Mouse (Mus musculus) MEL (cell line): ENCODE results near the gene Soga1. TPM values are rescaled to one million over a fixed set of nuclear protein-coding genes. Genes with fewer than 3 reads are reported as not detected.

Experiments used
- DNase-seq: peaks from one replicate; pipeline ENCODE4 v3.0.0; 2011; ENCODE audit warnings: low read depth, low spot score
- H3K27ac ChIP-seq: 2 replicates; pipeline ENCODE4 v1.5.1; 2012; ENCODE audit warnings: low read depth, mild to moderate bottlenecking, control low read depth, low read length, moderate library complexity; ENCODE audit not compliant: control insufficient read depth
- H3K27me3 ChIP-seq, 2 experiments: fragments of 150-350 bp in 1 of 2; sonication (generic) in 1 of 2; 2 replicates each; pipeline ENCODE4 v1.6.1; 2012; ENCODE audit warnings: low read length in 2 of 2, mild to moderate bottlenecking in 2 of 2, improper control_type of control experiment in 1 of 2, moderate library complexity in 1 of 2; ENCODE audit not compliant: insufficient read depth in 2 of 2, control insufficient read depth in 1 of 2
- H3K36me3 ChIP-seq, 2 experiments: 2 replicates each; pipeline ENCODE4 v1.6.1; 2012 to 2014; ENCODE audit warnings: low read length in 2 of 2, improper control_type of control experiment in 1 of 2, inconsistent platforms in 1 of 2, mild to moderate bottlenecking in 1 of 2; ENCODE audit not compliant: insufficient read depth in 2 of 2, control insufficient read depth in 1 of 2
- H3K4me1 ChIP-seq, 2 experiments: fragments of 150-350 bp in 1 of 2; sonication (generic) in 1 of 2; 2 replicates each; pipeline ENCODE4 v1.6.1; 2012; ENCODE audit warnings: low read length in 2 of 2, improper control_type of control experiment in 1 of 2, mild to moderate bottlenecking in 1 of 2; ENCODE audit not compliant: insufficient read depth in 2 of 2, control insufficient read depth in 1 of 2
- H3K4me3 ChIP-seq, 2 experiments: fragments of 150-350 bp in 1 of 2; sonication (generic) in 1 of 2; 2 replicates each; pipeline ENCODE4 v1.5.1; 2012; ENCODE audit warnings: low read depth in 2 of 2, low read length in 2 of 2, mild to moderate bottlenecking in 2 of 2, moderate library complexity in 2 of 2, control low read depth in 1 of 2, improper control_type of control experiment in 1 of 2; ENCODE audit not compliant: control insufficient read depth in 1 of 2, insufficient read depth in 1 of 2
- H3K79me2 ChIP-seq: 2 replicates; pipeline ENCODE4 v1.6.1; 2012; ENCODE audit warnings: mild to moderate bottlenecking, low read length, moderate library complexity; ENCODE audit not compliant: control insufficient read depth, poor library complexity, insufficient read depth
- H3K9ac ChIP-seq: 2 replicates; pipeline ENCODE4 v1.6.1; 2012; ENCODE audit warnings: low read depth, mild to moderate bottlenecking, control low read depth, low read length, moderate library complexity; ENCODE audit not compliant: control insufficient read depth, poor library complexity, severe bottlenecking
- H3K9me3 ChIP-seq: fragments of 150-350 bp; sonication (generic); replicated peaks from 2 replicates; pipeline ENCODE4 v1.6.1; 2012; ENCODE audit warnings: mild to moderate bottlenecking, low read length, improper control_type of control experiment, moderate library complexity; ENCODE audit not compliant: insufficient read depth
- CHD1 ChIP-seq: IDR thresholded peaks from 2 replicates; pipeline ENCODE4 v1.6.1; 2012; ENCODE audit warnings: low read depth, mild to moderate bottlenecking, inconsistent platforms, low read length, improper control_type of control experiment
- CHD2 ChIP-seq: IDR thresholded peaks from 2 replicates; pipeline ENCODE4 v1.6.1; 2011; ENCODE audit warnings: low read length, improper control_type of control experiment
- ELF1 ChIP-seq: IDR thresholded peaks from 2 replicates; pipeline ENCODE4 v1.6.1; 2014; ENCODE audit warnings: low read depth, mild to moderate bottlenecking, inconsistent platforms, low read length, improper control_type of control experiment, moderate library complexity
- EP300 ChIP-seq, 2 experiments: IDR thresholded peaks; 2 replicates each; pipeline ENCODE4 v1.6.1; 2011; ENCODE audit warnings: improper control_type of control experiment in 2 of 2, low read length in 2 of 2, low read depth in 1 of 2, mild to moderate bottlenecking in 1 of 2
- GATA1 ChIP-seq: IDR thresholded peaks from 2 replicates; pipeline ENCODE4 v1.6.1; 2011; ENCODE audit warnings: low read depth, low read length, improper control_type of control experiment
- HCFC1 ChIP-seq: IDR thresholded peaks from 2 replicates; pipeline ENCODE4 v1.6.1; 2012; ENCODE audit warnings: low read depth, mild to moderate bottlenecking, inconsistent platforms, low read length, improper control_type of control experiment, moderate library complexity
- JUND ChIP-seq: IDR thresholded peaks from 2 replicates; pipeline ENCODE4 v1.6.1; 2011; ENCODE audit warnings: low read depth, mild to moderate bottlenecking, improper control_type of control experiment, low read length
- MAFK ChIP-seq: IDR thresholded peaks from 2 replicates; pipeline ENCODE4 v1.6.1; 2011; ENCODE audit warnings: low read depth, mild to moderate bottlenecking, low read length, improper control_type of control experiment, borderline replicate concordance
- MAZ ChIP-seq: IDR thresholded peaks from 2 replicates; pipeline ENCODE4 v1.6.1; 2012; ENCODE audit warnings: low read depth, mild to moderate bottlenecking, inconsistent platforms, low read length, improper control_type of control experiment
- NRF1 ChIP-seq: IDR thresholded peaks from 2 replicates; pipeline ENCODE4 v1.6.1; 2014; ENCODE audit warnings: low read depth, mild to moderate bottlenecking, inconsistent platforms, low read length, improper control_type of control experiment, moderate library complexity; ENCODE audit not compliant: poor library complexity, insufficient read depth, severe bottlenecking
- POLR2A ChIP-seq, 2 experiments: IDR thresholded peaks; 2 replicates each; pipeline ENCODE4 v1.6.1; 2011 to 2012; ENCODE audit warnings: low read length in 2 of 2, mild to moderate bottlenecking in 2 of 2, control low read depth in 1 of 2, improper control_type of control experiment in 1 of 2, low read depth in 1 of 2, moderate library complexity in 1 of 2; ENCODE audit not compliant: control insufficient read depth in 1 of 2, insufficient read depth in 1 of 2, poor library complexity in 1 of 2
- POLR2AphosphoS2 ChIP-seq: IDR thresholded peaks from 2 replicates; pipeline ENCODE4 v1.6.1; 2011; ENCODE audit warnings: low read length, improper control_type of control experiment
- POLR2AphosphoS5 ChIP-seq: IDR thresholded peaks from 2 replicates; pipeline ENCODE4 v1.6.1; 2012; ENCODE audit warnings: low read depth, borderline replicate concordance, mild to moderate bottlenecking, inconsistent platforms, low read length, moderate library complexity, mixed read lengths
- SMC3 ChIP-seq: IDR thresholded peaks from 2 replicates; pipeline ENCODE4 v1.6.1; 2011; ENCODE audit warnings: low read depth, low read length, improper control_type of control experiment
- TBP ChIP-seq: IDR thresholded peaks from 2 replicates; pipeline ENCODE4 v1.8.0; 2011; ENCODE audit warnings: low read depth, low read length, improper control_type of control experiment
- UBTF ChIP-seq: IDR thresholded peaks from 2 replicates; pipeline ENCODE4 v1.6.1; 2012; ENCODE audit warnings: low read depth, mild to moderate bottlenecking, inconsistent platforms, low read length, improper control_type of control experiment, moderate library complexity, borderline replicate concordance; ENCODE audit not compliant: insufficient read depth
- USF1 ChIP-seq: IDR thresholded peaks from 2 replicates; pipeline ENCODE4 v1.6.1; 2014; ENCODE audit warnings: low read depth, mild to moderate bottlenecking, inconsistent platforms, low read length, improper control_type of control experiment, moderate library complexity
- USF2 ChIP-seq, 2 experiments: IDR thresholded peaks; 2 replicates each; pipeline ENCODE4 v1.6.1; 2011 to 2012; ENCODE audit warnings: improper control_type of control experiment in 2 of 2, low read length in 2 of 2, borderline replicate concordance in 1 of 2, inconsistent platforms in 1 of 2, low read depth in 1 of 2, mild to moderate bottlenecking in 1 of 2; ENCODE audit not compliant: insufficient read depth in 1 of 2
- ZC3H11A ChIP-seq: IDR thresholded peaks from 2 replicates; pipeline ENCODE4 v1.6.1; 2012; ENCODE audit warnings: low read depth, mild to moderate bottlenecking, inconsistent platforms, low read length, improper control_type of control experiment
- ZNF384 ChIP-seq: IDR thresholded peaks from 2 replicates; pipeline ENCODE4 v1.6.1; 2012; ENCODE audit warnings: low read depth, mild to moderate bottlenecking, inconsistent platforms, low read length, improper control_type of control experiment
- polyA plus RNA-seq, 2 experiments: library from polyadenylated mRNA; stranded (reverse) in 1 of 2; unstranded in 1 of 2; fragments of >175 nt in 1 of 2; fragments of >200 nt in 1 of 2; gene quantifications; 2 replicates each; pipeline versions ENCODE4 v1.2.1 to v1.2.4; 2012; ENCODE audit warnings: low replicate concordance in 2 of 2, low read depth in 1 of 2; ENCODE audit not compliant: insufficient read length in 2 of 2, insufficient read depth in 1 of 2, missing spikeins in 1 of 2
- total RNA-seq: library from RNA; depleted of rRNA; stranded (reverse); fragments of 300-350 nt; gene quantifications from 2 replicates; pipeline ENCODE4 v1.2.3, GENCODE M21; 2012

Soga1 gene
- total and polyA plus RNA-seq, 3 experiments: 0.50 to 2.0 TPM; not detected in 1

DNA sequence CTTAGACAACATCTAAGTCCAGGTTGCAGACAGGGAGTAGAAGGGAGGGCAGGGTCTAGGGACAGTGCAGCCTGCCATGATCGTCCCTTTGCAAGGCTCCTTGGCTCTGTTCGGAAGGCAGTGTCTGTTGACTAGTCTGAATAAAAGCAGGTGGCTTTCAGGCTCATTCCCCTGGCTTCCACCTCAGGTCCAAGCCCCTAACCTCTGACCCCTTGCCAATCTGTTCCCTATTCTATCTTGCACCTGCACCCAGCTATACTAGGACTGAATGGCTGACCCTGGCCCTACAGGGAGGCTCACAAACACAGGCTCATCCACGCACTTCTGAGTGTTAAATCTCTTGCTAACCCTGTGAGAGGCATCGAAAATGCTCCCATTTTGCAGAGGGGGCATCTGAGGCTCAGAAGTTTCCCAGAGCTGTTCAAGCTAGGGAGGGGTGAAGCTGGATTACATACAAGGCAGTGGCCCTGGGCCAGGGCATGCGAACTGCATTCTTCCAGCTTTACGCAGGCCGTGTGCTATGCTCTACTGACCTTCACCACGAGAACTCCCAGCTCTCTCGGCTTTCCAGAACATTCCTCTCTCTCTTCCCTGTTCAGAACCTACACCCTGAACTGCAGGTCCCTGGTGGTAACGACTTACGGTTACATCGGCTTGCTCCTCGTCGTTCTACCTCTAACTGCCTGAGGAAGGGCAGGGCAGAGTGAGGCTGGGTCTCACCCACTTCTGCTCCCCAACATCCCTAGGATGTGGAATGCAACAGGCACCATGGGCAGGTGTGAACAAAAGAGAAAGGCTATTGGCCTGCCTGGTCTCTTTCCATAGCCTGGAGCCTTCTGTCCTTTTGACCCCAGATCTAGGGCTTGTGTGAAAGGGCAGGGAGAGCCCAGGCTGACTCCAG is 13.8 kb downstream of the Soga1 start:
- H3K9me3 ChIP-seq: no peaks in the 10 kb centered on the region
- no peak for DNase-seq
- no peaks in the 10 kb centered on the region for H3K36me3 ChIP-seq
- no peak overlapping the region for H3K9ac ChIP-seq
- H3K79me2 ChIP-seq: no peaks in the 10 kb centered on the region
- no peak for TF ChIP-seq POLR2AphosphoS2
- no peak overlapping the region for H3K27ac ChIP-seq
- H3K27me3 ChIP-seq: peaks cover 0 to 4% of the 10 kb centered on the region in 2 experiments; a peak in 3 of 4 replicates
- no peak overlapping the region for H3K4me3 ChIP-seq
- H3K4me1 ChIP-seq: no peaks in the 10 kb centered on the region

DNA sequence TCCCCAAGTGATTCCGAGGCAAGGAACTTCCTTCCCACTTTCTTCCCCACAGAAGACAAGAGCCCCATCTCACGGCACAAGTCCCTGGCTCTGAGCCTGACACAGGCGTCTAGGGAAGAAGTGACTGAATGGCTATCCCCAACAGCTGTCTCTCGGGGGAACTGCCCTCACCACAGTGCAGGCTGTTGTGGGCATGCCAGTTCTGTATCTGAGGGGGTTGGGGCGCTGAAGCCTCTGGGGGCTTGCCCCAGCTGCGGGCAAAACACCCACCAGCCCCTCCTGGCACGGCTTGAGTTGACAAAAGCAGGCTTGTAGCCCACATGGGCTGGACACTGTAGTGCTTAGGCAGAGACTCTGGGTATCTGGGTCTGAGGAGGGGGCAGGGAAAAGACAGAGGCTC is 14.9 kb downstream of the Soga1 start:
- no peak for DNase-seq
- Histone ChIP-seq H3K4me3 (no peak overlapping the region), H3K27ac (no peak overlapping the region), H3K36me3 (no peaks in the 10 kb centered on the region), H3K79me2 (no peaks in the 10 kb centered on the region), H3K27me3 (peaks cover 0 to 4% of the 10 kb centered on the region in 2 experiments; a peak in 3 of 4 replicates), H3K4me1 (no peaks in the 10 kb centered on the region)
- TF ChIP-seq UBTF (no peak), USF2 (IDR thresholded peaks at IDR 0.05; ENCODE audit: borderline replicate concordance in 1 of 2, insufficient read depth in 1 of 2, low read depth in 1 of 2, low read length in 2 of 2) (no peak), POLR2A (IDR thresholded peaks at IDR 0.05; ENCODE audit: control insufficient read depth in 1 of 2, insufficient read depth in 1 of 2, low read depth in 1 of 2, low read length in 2 of 2, poor library complexity in 1 of 2) (no peak), CHD2 (no peak), TBP (no peak), MAZ (no peak), HCFC1 (no peak), ZC3H11A (no peak), CHD1 (no peak), SMC3 (no peak), ZNF384 (no peak), EP300 (IDR thresholded peaks at IDR 0.05; ENCODE audit: low read depth in 1 of 2, low read length in 2 of 2) (no peak), JUND (no peak), POLR2AphosphoS5 (no peak), ELF1 (no peak), GATA1 (no peak), MAFK (no peak), USF1 (no peak), NRF1 (no peak)
- TF ChIP-seq, all 39 proteins: peak for 0
- Histone ChIP-seq H3K9me3 (no peaks in the 10 kb centered on the region), H3K9ac (no peak overlapping the region)
